Mouse (Mus musculus) MEL (cell line): ENCODE data around the gene Zfp280c.

Source experiments
- CTCF ChIP-seq, 3 experiments: IDR thresholded peaks in 2 of 3; conservative IDR thresholded peaks in 1 of 3; 2 replicates each; pipeline ENCODE4 v1.5.1; 2011 to 2012; ENCODE audit warnings: low read length in 3 of 3, low read depth in 2 of 3, mild to moderate bottlenecking in 2 of 3, improper control_type of control experiment in 1 of 3, inconsistent platforms in 1 of 3, mixed read lengths in 1 of 3, moderate library complexity in 1 of 3; ENCODE audit not compliant: control insufficient read depth in 1 of 3, insufficient read depth in 1 of 3, poor library complexity in 1 of 3, severe bottlenecking in 1 of 3
- EP300 ChIP-seq, 2 experiments: IDR thresholded peaks; 2 replicates each; pipeline ENCODE4 v1.6.1; 2011; ENCODE audit warnings: improper control_type of control experiment in 2 of 2, low read length in 2 of 2, low read depth in 1 of 2, mild to moderate bottlenecking in 1 of 2
- GATA1 ChIP-seq: IDR thresholded peaks from 2 replicates; pipeline ENCODE4 v1.6.1; 2011; ENCODE audit warnings: low read depth, low read length, improper control_type of control experiment
- POLR2AphosphoS2 ChIP-seq: IDR thresholded peaks from 2 replicates; pipeline ENCODE4 v1.6.1; 2011; ENCODE audit warnings: low read length, improper control_type of control experiment
- ZKSCAN1 ChIP-seq: IDR thresholded peaks from 2 replicates; pipeline ENCODE4 v1.6.1; 2012; ENCODE audit warnings: low read depth, mild to moderate bottlenecking, inconsistent platforms, low read length, improper control_type of control experiment, moderate library complexity

- no peak for TF ChIP-seq GATA1
- no peak for TF ChIP-seq EP300 (IDR thresholded peaks at IDR 0.05; ENCODE audit: low read depth in 1 of 2, low read length in 2 of 2)
- no peak for TF ChIP-seq CTCF (IDR thresholded peaks at IDR 0.05 in 2 of 3, conservative IDR thresholded peaks at IDR 0.05 in 1 of 3; ENCODE audit: control insufficient read depth in 1 of 3, insufficient read depth in 1 of 3, low read depth in 2 of 3, low read length in 3 of 3, poor library complexity in 1 of 3, severe bottlenecking in 1 of 3)
- no peak for TF ChIP-seq POLR2AphosphoS2
- TF ChIP-seq ZKSCAN1 = no peak
Observed at GRCm38 (mm10) chrX:48513166-48513807, 81.0 kb downstream of the Zfp280c start, which contains the start of gene Aifm1.
